Mouse (Mus musculus) liver, embryonic 14.5 days (tissue): Measurements from ENCODE around the gene Scamp4. TPM values are rescaled to one million over a fixed set of nuclear protein-coding genes. Genes with fewer than 3 reads are reported as not detected.

Source experiments
- ATAC-seq: fragments of 200-750 bp; cut with Nextera tagmentation; 2 replicates; pipeline ENCODE4 v1.8.0; 2017; ENCODE audit warnings: moderate number of reproducible peaks, mild to moderate bottlenecking, moderate library complexity; ENCODE audit not compliant: insufficient read depth
- DNase-seq, 3 experiments: peaks; one replicate each; pipeline ENCODE4 v3.0.0-alpha.2; 2012 to 2013; ENCODE audit warnings: low read depth in 3 of 3, low spot score in 3 of 3
- H3K27ac ChIP-seq: fragments of 300-500 bp; sonication (generic); 2 replicates; pipeline ENCODE4 v1.5.1; 2014; ENCODE audit warnings: moderate library complexity, mild to moderate bottlenecking, control low read depth, inconsistent platforms
- H3K27me3 ChIP-seq: fragments of 300-500 bp; sonication (generic); 2 replicates; pipeline ENCODE4 v1.6.1; 2014; ENCODE audit warnings: mild to moderate bottlenecking, low read length, moderate library complexity; ENCODE audit not compliant: control insufficient read depth, insufficient read depth
- H3K36me3 ChIP-seq: fragments of 300-500 bp; sonication (generic); replicated peaks from 2 replicates; pipeline ENCODE4 v1.6.1; 2014; ENCODE audit warnings: low read depth; ENCODE audit not compliant: control insufficient read depth, insufficient read depth
- H3K4me1 ChIP-seq, 2 experiments: fragments of 200-500 bp in 1 of 2; fragments of 300-500 bp in 1 of 2; sonication (generic) in 1 of 2; replicated peaks; 2 replicates each; pipeline ENCODE4 v1.6.1; 2012 to 2014; ENCODE audit warnings: antibody characterized with exemption in 1 of 2, inconsistent platforms in 1 of 2, low read length in 1 of 2; ENCODE audit not compliant: control insufficient read depth in 2 of 2, insufficient read depth in 2 of 2
- H3K4me2 ChIP-seq: fragments of 300-500 bp; sonication (generic); 2 replicates; pipeline ENCODE4 v1.6.1; 2014; ENCODE audit warnings: low read depth, mild to moderate bottlenecking, control low read depth, moderate library complexity
- H3K4me3 ChIP-seq, 2 experiments: fragments of 200-500 bp in 1 of 2; fragments of 300-500 bp in 1 of 2; sonication (generic) in 1 of 2; 2 replicates each; pipeline ENCODE4 v1.5.1; 2012 to 2014; ENCODE audit warnings: low read depth in 2 of 2, low read length in 2 of 2, mild to moderate bottlenecking in 2 of 2, control low read depth in 1 of 2, inconsistent platforms in 1 of 2, moderate library complexity in 1 of 2; ENCODE audit not compliant: insufficient read depth in 1 of 2
- H3K9ac ChIP-seq: fragments of 300-500 bp; sonication (generic); replicated peaks from 2 replicates; pipeline ENCODE4 v1.6.1; 2014; ENCODE audit warnings: mild to moderate bottlenecking, control low read depth, moderate library complexity
- H3K9me3 ChIP-seq: fragments of 300-500 bp; sonication (generic); 2 replicates; pipeline ENCODE4 v1.6.1; 2016; ENCODE audit warnings: low read length, mixed read lengths; ENCODE audit not compliant: control insufficient read depth
- CTCF ChIP-seq: IDR thresholded peaks from 2 replicates; pipeline ENCODE4 v1.5.1; 2016; ENCODE audit warnings: antibody characterized with exemption, low read depth, control low read depth
- EP300 ChIP-seq: IDR thresholded peaks from 2 replicates; pipeline ENCODE4 v1.6.1; 2016; ENCODE audit warnings: antibody characterized with exemption, low read depth
- WGBS: fragments of 180-500 bp; shearing (Covaris S2); extraction: QIAGEN DNeasy Blood & Tissue Kit; methylation state at CpG from one replicate; pipeline ENCODE4 v1.1.7; 2014; ENCODE audit not compliant: insufficient replicate concordance; 5-methylcytosine and 5-hydroxymethylcytosine counted together
- polyA plus RNA-seq, 2 experiments: library from polyadenylated mRNA; depleted of rRNA in 1 of 2; stranded (reverse) in 1 of 2; unstranded in 1 of 2; fragments of >200 nt; fragmentation: Nextera tagmentation in 1 of 2; extraction: Ambion mirVana in 1 of 2; gene quantifications; 2 replicates each; pipeline versions ENCODE4 v1.2.1 to v1.2.3; 2012 to 2014

Scamp4 gene
- polyA plus RNA-seq, 2 experiments: 22.0 to 34.6 TPM

DNA sequence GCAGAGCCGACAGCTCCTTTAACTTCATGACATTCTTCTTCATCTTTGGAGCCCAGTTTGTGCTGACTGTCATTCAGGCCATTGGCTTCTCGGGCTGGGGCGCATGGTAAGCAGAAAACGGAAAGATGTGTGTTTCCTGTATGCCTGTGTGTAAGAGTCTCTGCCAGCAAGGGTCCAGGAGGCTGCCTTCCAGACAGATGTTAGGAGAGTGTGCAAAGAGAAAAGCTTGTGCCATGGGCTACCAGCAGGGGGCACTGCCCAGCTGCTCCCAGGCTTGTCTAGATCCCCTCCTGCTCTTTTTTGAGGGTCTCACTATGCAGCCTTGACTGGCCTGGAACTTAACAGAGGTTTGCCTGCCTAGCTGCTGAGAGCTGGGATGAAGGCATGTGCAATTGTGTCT, 8.4 kb downstream of the Scamp4 start:
- DNase-seq (no peak), ATAC-seq (no peak)
- WGBS: 32% methylated on average over 4 of the region's 4 CpGs
- Histone ChIP-seq H3K27ac (no peak overlapping the region), H3K4me1 (no peaks in the 10 kb centered on the region), H3K4me3 (no peak overlapping the region), H3K27me3 (no peaks in the 10 kb centered on the region), H3K36me3 (peaks cover 46% of the 10 kb centered on the region), H3K9ac (no peak overlapping the region), H3K4me2 (no peak overlapping the region), H3K9me3 (no peaks in the 10 kb centered on the region)
- TF ChIP-seq CTCF (peak; percentile 93), EP300 (no peak)

DNA sequence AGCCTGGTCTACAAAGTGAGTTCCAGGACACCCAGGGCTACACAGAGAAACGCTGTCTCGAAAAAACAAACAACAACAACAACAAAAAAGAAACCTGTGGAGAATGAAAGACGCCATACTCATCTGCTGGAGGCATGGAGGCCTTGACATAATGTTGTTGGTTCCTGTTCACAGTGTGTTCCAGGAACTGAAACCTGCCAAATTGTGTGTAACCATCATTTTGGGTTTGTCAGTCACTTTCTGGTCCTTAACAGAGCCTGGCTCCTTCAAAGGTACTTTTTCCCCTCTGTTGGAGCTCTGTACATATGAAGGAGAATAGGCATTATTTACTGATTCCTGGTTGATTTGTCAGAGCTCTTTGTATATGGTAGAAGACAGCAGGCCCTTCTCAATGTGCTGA, 9.2 kb downstream of the Scamp4 start:
- Histone ChIP-seq H3K9ac (no peak overlapping the region), H3K9me3 (no peaks in the 10 kb centered on the region), H3K4me1 (no peaks in the 10 kb centered on the region), H3K4me3 (no peak overlapping the region), H3K36me3 (peaks cover 38% of the 10 kb centered on the region), H3K4me2 (no peak overlapping the region), H3K27ac (no peak overlapping the region), H3K27me3 (no peaks in the 10 kb centered on the region)
- TF ChIP-seq EP300 (no peak), CTCF (no peak)
- DNase-seq (no peak), ATAC-seq (no peak)
- 83% methylated on average over 3 of the region's 3 CpGs for WGBS

DNA sequence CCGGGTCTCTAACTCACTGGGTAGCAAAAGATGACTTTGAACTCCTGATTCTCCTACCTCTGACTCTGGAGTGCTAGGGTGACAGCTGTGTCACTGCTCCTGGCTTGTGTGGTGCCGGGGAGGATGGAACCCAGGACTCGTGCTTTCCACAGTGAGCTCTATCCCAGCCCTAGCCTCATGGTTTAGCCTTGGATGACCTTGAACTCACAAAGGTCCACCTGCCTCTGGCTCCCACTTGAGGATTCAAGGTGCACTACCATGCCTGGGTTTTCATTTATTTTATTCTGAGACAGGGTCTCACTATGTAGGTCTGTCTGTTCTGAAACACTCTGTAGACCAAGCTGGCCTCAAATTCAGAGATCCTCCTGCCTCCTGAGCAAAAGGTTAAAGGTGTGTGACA, 11.1 kb downstream of the Scamp4 start:
- ATAC-seq: no peak
- WGBS: 69% methylated on average over 3 of the region's 3 CpGs
- peaks cover 19% of the 10 kb centered on the region for H3K36me3 ChIP-seq

DNA sequence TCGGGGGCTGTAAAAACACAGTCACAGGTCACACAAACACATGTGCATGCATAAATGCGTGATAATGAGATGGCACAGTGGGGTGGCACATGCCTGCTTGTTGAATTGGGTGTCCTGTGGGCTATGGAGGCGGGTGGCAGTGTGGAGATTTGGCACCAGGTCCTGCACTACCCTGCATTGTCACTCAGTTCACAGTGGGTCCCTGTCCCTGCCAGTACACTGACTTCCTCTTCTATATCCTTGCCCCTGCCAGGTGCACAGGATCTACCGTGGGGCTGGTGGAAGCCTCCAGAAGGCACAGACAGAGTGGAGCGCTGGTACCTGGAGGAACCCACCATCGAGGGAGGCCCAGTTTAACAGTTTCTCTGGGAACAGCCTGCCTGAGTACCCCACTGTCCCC, 11.7 kb downstream of the Scamp4 start:
- no peaks in the 10 kb centered on the region for H3K9me3 ChIP-seq
- H3K4me2 ChIP-seq: no peak overlapping the region
- H3K4me1 ChIP-seq: no peaks in the 10 kb centered on the region; a peak in 1 of 4 replicates
- H3K27me3 ChIP-seq: no peaks in the 10 kb centered on the region
- no peak overlapping the region for H3K9ac ChIP-seq
- peaks cover 13% of the 10 kb centered on the region for H3K36me3 ChIP-seq
- ATAC-seq (no peak), DNase-seq (no peak)
- WGBS: 76% methylated on average over 6 of the region's 6 CpGs
- no peak overlapping the region for H3K4me3 ChIP-seq
- no peak overlapping the region for H3K27ac ChIP-seq
- no peak for TF ChIP-seq CTCF
- no peak for TF ChIP-seq EP300

More for the DNA sequence above, 11.1 kb downstream of the Scamp4 start:
- Histone ChIP-seq H3K4me2 (no peak overlapping the region), H3K4me1 (no peaks in the 10 kb centered on the region), H3K27ac (no peak overlapping the region), H3K9me3 (no peaks in the 10 kb centered on the region), H3K9ac (no peak overlapping the region), H3K27me3 (no peaks in the 10 kb centered on the region), H3K4me3 (no peak overlapping the region)
- DNase-seq: no peak
- TF ChIP-seq CTCF: 0 out of 2 replicates have a peak, but pooled peaks have one; percentile 14
- TF ChIP-seq EP300: no peak

DNA sequence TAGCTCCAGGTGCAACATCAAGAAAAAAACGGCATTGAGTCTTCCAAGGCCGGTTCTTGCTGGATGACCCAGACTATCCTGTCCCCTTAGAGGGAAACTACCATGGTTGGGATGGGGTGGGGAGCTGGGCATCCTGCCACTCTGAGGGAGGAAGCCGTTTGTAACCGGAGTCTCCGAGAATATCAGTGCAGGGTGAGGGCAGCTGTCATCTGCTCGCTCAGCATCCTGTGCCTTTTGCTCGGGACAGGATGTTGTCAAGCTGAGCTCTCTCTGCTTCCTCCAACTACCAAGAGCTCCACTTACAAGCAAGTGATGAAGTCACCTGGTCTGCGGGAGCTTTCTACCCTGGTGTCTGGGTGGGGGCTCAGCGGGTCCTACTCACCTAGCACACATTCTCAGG, 15.5 kb downstream of the Scamp4 start:
- H3K9me3 ChIP-seq: no peaks in the 10 kb centered on the region
- peaks cover 2% of the 10 kb centered on the region; the same call in 1 of the 2 replicates for H3K36me3 ChIP-seq
- no peak overlapping the region for H3K4me2 ChIP-seq
- H3K27ac ChIP-seq: no peak overlapping the region
- DNase-seq (no peak), ATAC-seq (no peak)
- TF ChIP-seq CTCF (no peak), EP300 (no peak)
- no peak overlapping the region for H3K4me3 ChIP-seq
- H3K27me3 ChIP-seq: no peaks in the 10 kb centered on the region
- H3K9ac ChIP-seq: no peak overlapping the region
- H3K4me1 ChIP-seq: peaks cover 3 to 16% of the 10 kb centered on the region in 2 experiments; a peak in 3 of 4 replicates
- 46% methylated on average over 9 of the region's 9 CpGs for WGBS
